Mouse (Mus musculus): ENCODE data around the gene Ttc28.
"Not testable (repeated sequence)": the region's sequence is repeated elsewhere in the genome, so short reads cannot be mapped to it uniquely, and the experiment has no call there.

The Ttc28 gene

GRCm38 (mm10) chr5:111243447-111244040 is 363.9 kb downstream of the Ttc28 start:
- no peak for DNase-seq (ENCODE audit: low read depth)

- DNase-seq (ENCODE audit: low read depth): no peak
Measured at GRCm38 (mm10) chr5:111244061-111244460, 364.5 kb downstream of the Ttc28 start.

GRCm38 (mm10) chr5:111247571-111248265 is 368.1 kb downstream of the Ttc28 start:
- no peak for DNase-seq (ENCODE audit: low read depth)

- no peak for DNase-seq (ENCODE audit: low read depth)
Measured at GRCm38 (mm10) chr5:111252147-111252546, 372.5 kb downstream of the Ttc28 start.

GRCm38 (mm10) chr5:111254362-111254761 is 374.8 kb downstream of the Ttc28 start:
- no peak for DNase-seq (ENCODE audit: low read depth)

GRCm38 (mm10) chr5:111254781-111255180 is 375.2 kb downstream of the Ttc28 start:
- DNase-seq (ENCODE audit: low read depth): no peak

- DNase-seq (ENCODE audit: low read depth): no peak
Measured at GRCm38 (mm10) chr5:111256181-111256580, 376.6 kb downstream of the Ttc28 start.

GRCm38 (mm10) chr5:111257127-111257526 is 377.5 kb downstream of the Ttc28 start:
- DNase-seq (ENCODE audit: low read depth): no peak

- not testable (repeated sequence) for DNase-seq (ENCODE audit: low read depth)
Measured at GRCm38 (mm10) chr5:111261162-111261561, 381.6 kb downstream of the Ttc28 start.

- DNase-seq (ENCODE audit: low read depth): no peak
Measured at GRCm38 (mm10) chr5:111261733-111262573, 382.4 kb downstream of the Ttc28 start.

- no peak for DNase-seq (ENCODE audit: low read depth)
Measured at GRCm38 (mm10) chr5:111262574-111263239, 383.1 kb downstream of the Ttc28 start.

- no peak for DNase-seq (ENCODE audit: low read depth)
Measured at GRCm38 (mm10) chr5:111263370-111263769, 383.8 kb downstream of the Ttc28 start.

- DNase-seq (ENCODE audit: low read depth): no peak
Measured at GRCm38 (mm10) chr5:111264488-111264887, 384.9 kb downstream of the Ttc28 start.

GRCm38 (mm10) chr5:111266658-111267057 is 387.1 kb downstream of the Ttc28 start:
- no peak for DNase-seq (ENCODE audit: low read depth)

- DNase-seq (ENCODE audit: low read depth): no peak
Measured at GRCm38 (mm10) chr5:111267100-111267499, 387.5 kb downstream of the Ttc28 start.

GRCm38 (mm10) chr5:111268852-111269251 is 389.2 kb downstream of the Ttc28 start:
- DNase-seq (ENCODE audit: low read depth): no peak

- DNase-seq (ENCODE audit: low read depth): peak; percentile 23
Measured at GRCm38 (mm10) chr5:111269613-111270205, 390.1 kb downstream of the Ttc28 start.

- DNase-seq (ENCODE audit: low read depth): no peak
Measured at GRCm38 (mm10) chr5:111270246-111271002, 390.8 kb downstream of the Ttc28 start.

GRCm38 (mm10) chr5:111273589-111273988 is 394.0 kb downstream of the Ttc28 start:
- DNase-seq (ENCODE audit: low read depth): peak; percentile 28

- DNase-seq (ENCODE audit: low read depth): no peak
Measured at GRCm38 (mm10) chr5:111274948-111275347, 395.3 kb downstream of the Ttc28 start.
